Mouse (Mus musculus) stomach, embryonic 15.5 days (tissue): ENCODE results near the gene Mapk1ip1l. TPM values are rescaled to one million over a fixed set of nuclear protein-coding genes. Genes with fewer than 3 reads are reported as not detected.

Experiments used
- ATAC-seq: fragments of 200-750 bp; cut with Nextera tagmentation; 2 replicates; pipeline ENCODE4 v1.8.0; 2017; ENCODE audit warnings: low read depth, moderate number of reproducible peaks, moderate TSS enrichment; ENCODE audit not compliant: insufficient read depth, low FRiP score
- H3K27ac ChIP-seq: fragments of 300-500 bp; sonication (generic); 2 replicates; pipeline ENCODE4 v1.5.1; 2015; ENCODE audit warnings: mild to moderate bottlenecking, inconsistent platforms
- H3K27me3 ChIP-seq: fragments of 300-500 bp; sonication (generic); replicated peaks from 2 replicates; pipeline ENCODE4 v1.6.1; 2015; ENCODE audit warnings: inconsistent platforms
- H3K36me3 ChIP-seq: fragments of 300-500 bp; sonication (generic); 2 replicates; pipeline ENCODE4 v1.6.1; 2015; ENCODE audit warnings: inconsistent platforms
- H3K4me1 ChIP-seq: fragments of 300-500 bp; sonication (generic); 2 replicates; pipeline ENCODE4 v1.6.1; 2015; ENCODE audit warnings: inconsistent platforms
- H3K4me2 ChIP-seq: fragments of 300-500 bp; sonication (generic); 2 replicates; pipeline ENCODE4 v1.6.1; 2015; ENCODE audit warnings: mild to moderate bottlenecking, inconsistent platforms
- H3K4me3 ChIP-seq: fragments of 300-500 bp; sonication (generic); replicated peaks from 2 replicates; pipeline ENCODE4 v1.5.1; 2015; ENCODE audit warnings: inconsistent platforms
- H3K9ac ChIP-seq: fragments of 300-500 bp; sonication (generic); 2 replicates; pipeline ENCODE4 v1.6.1; 2015; ENCODE audit warnings: inconsistent platforms
- H3K9me3 ChIP-seq: fragments of 300-500 bp; sonication (generic); 2 replicates; pipeline ENCODE4 v1.6.1; 2016; ENCODE audit warnings: inconsistent platforms
- WGBS: fragments of 180-500 bp; shearing (Covaris S2); methylation state at CpG from one replicate; pipeline ENCODE4 v1.1.7; 2015; 5-methylcytosine and 5-hydroxymethylcytosine counted together
- polyA plus RNA-seq: library from polyadenylated mRNA; unstranded; fragments of >200 nt; fragmentation: Nextera tagmentation; extraction: Ambion mirVana; gene quantifications from 2 replicates; pipeline ENCODE4 v1.2.1, GENCODE M21; 2015

Mapk1ip1l gene
- polyA plus RNA-seq, 1 experiment from 2014 or later = 55.3 TPM

- Histone ChIP-seq H3K27me3 (no peaks in the 10 kb centered on the region), H3K36me3 (no peaks in the 10 kb centered on the region), H3K4me3 (no peak overlapping the region), H3K4me1 (peaks cover 20% of the 10 kb centered on the region), H3K9ac (no peak overlapping the region), H3K4me2 (no peak overlapping the region), H3K9me3 (no peaks in the 10 kb centered on the region), H3K27ac (peak overlapping the region; percentile 83)
- WGBS = 39% methylated on average over 7 of the region's 7 CpGs
- ATAC-seq = peak; percentile 41; the same call in 1 of the 2 replicates
These were observed 68.8 kb downstream of the Mapk1ip1l start for GRCm38 (mm10) chr14:47366881-47367321.

- Histone ChIP-seq H3K4me2 (peak within 1 kb of the TSS; percentile 34; the same call in 1 of the 2 replicates), H3K27ac (peak within 1 kb of the TSS; percentile 83), H3K36me3 (no peaks in the 10 kb centered on the region), H3K9ac (no peak within 1 kb of the TSS), H3K4me1 (peaks cover 23% of the 10 kb centered on the region), H3K9me3 (no peaks in the 10 kb centered on the region), H3K27me3 (no peaks in the 10 kb centered on the region), H3K4me3 (no peak within 1 kb of the TSS)
- 28% methylated on average over 9 of the region's 9 CpGs for WGBS
- ATAC-seq = peak; percentile 59; the same call in 1 of the 2 replicates
These were observed 69.4 kb downstream of the Mapk1ip1l start, which contains the start of gene Lgals3 for GRCm38 (mm10) chr14:47367461-47367860. Gene Lgals3, plus strand, starts transcription at chr14:47367751.

GRCm38 (mm10) chr14:47369741-47370140 is 71.7 kb downstream of the Mapk1ip1l start:
- H3K36me3 ChIP-seq = no peaks in the 10 kb centered on the region
- H3K27me3 ChIP-seq = peaks cover 11% of the 10 kb centered on the region; the same call in 1 of the 2 replicates
- H3K4me2 ChIP-seq = no peak overlapping the region
- ATAC-seq = no peak
- H3K9ac ChIP-seq = no peak overlapping the region
- peaks cover 32% of the 10 kb centered on the region for H3K4me1 ChIP-seq
- no peak overlapping the region for H3K27ac ChIP-seq
- WGBS = 85% methylated on average over 5 of the region's 5 CpGs
- H3K9me3 ChIP-seq = no peaks in the 10 kb centered on the region
- H3K4me3 ChIP-seq = no peak overlapping the region

- H3K4me2 ChIP-seq = no peak overlapping the region
- no peak overlapping the region for H3K9ac ChIP-seq
- H3K36me3 ChIP-seq = no peaks in the 10 kb centered on the region
- WGBS = 75% methylated on average over 3 of the region's 3 CpGs
- H3K27ac ChIP-seq = no peak overlapping the region
- peaks cover 29% of the 10 kb centered on the region for H3K4me1 ChIP-seq
- no peaks in the 10 kb centered on the region for H3K9me3 ChIP-seq
- no peak overlapping the region for H3K4me3 ChIP-seq
- peaks cover 11% of the 10 kb centered on the region; the same call in 1 of the 2 replicates for H3K27me3 ChIP-seq
- no peak for ATAC-seq
These were observed 72.7 kb downstream of the Mapk1ip1l start for GRCm38 (mm10) chr14:47370790-47371189.

- H3K27ac ChIP-seq = 0 out of 2 replicates have a peak overlapping the region, but pooled peaks have one; percentile 12
- no peaks in the 10 kb centered on the region for H3K36me3 ChIP-seq
- ATAC-seq = peak; percentile 41; the same call in 1 of the 2 replicates
- H3K4me3 ChIP-seq = no peak overlapping the region
- 55% methylated on average over 6 of the region's 6 CpGs for WGBS
- peaks cover 11% of the 10 kb centered on the region; the same call in 1 of the 2 replicates for H3K27me3 ChIP-seq
- H3K9ac ChIP-seq = no peak overlapping the region
- no peaks in the 10 kb centered on the region for H3K9me3 ChIP-seq
- no peak overlapping the region for H3K4me2 ChIP-seq
- H3K4me1 ChIP-seq = peaks cover 26% of the 10 kb centered on the region
These were observed 73.6 kb downstream of the Mapk1ip1l start for GRCm38 (mm10) chr14:47371689-47372088.

Other genes with a start within 250 kb of the Mapk1ip1l start
- gene Gch1, start 108.9 kb upstream of the Mapk1ip1l start, polyA plus RNA-seq = 7.7 and 8.9 TPM in 2 replicates
- gene Wdhd1, start 21.4 kb upstream of the Mapk1ip1l start, polyA plus RNA-seq = 27.0 and 29.5 TPM in 2 replicates
- gene Socs4, start 21.3 kb upstream of the Mapk1ip1l start, polyA plus RNA-seq = 3.6 TPM in 2 replicates
- 42.7 and 58.3 TPM in 2 replicates for gene Lgals3, start 69.5 kb downstream of the Mapk1ip1l start, polyA plus RNA-seq
- 37.2 and 40.6 TPM in 2 replicates for gene Dlgap5, start 120.1 kb downstream of the Mapk1ip1l start, polyA plus RNA-seq
- gene Fbxo34, start 152.2 kb downstream of the Mapk1ip1l start, polyA plus RNA-seq = 20.0 and 23.3 TPM in 2 replicates